Mouse (Mus musculus) kidney, embryonic 14.5 days (tissue): Measurements from ENCODE around the gene Ttc26. TPM values are rescaled to one million over a fixed set of nuclear protein-coding genes. Genes with fewer than 3 reads are reported as not detected.

ENCODE experiments used
- ATAC-seq: fragments of 200-750 bp; cut with Nextera tagmentation; 2 replicates; pipeline ENCODE4 v1.8.0; 2017; ENCODE audit warnings: moderate number of reproducible peaks, mild to moderate bottlenecking, moderate TSS enrichment, moderate library complexity; ENCODE audit not compliant: low FRiP score, low TSS enrichment
- H3K27ac ChIP-seq: fragments of 300-500 bp; sonication (generic); 2 replicates; pipeline ENCODE4 v1.5.1; 2014; ENCODE audit warnings: low read depth, mild to moderate bottlenecking, low read length, moderate library complexity, mixed read lengths
- H3K27me3 ChIP-seq: fragments of 300-500 bp; sonication (generic); 2 replicates; pipeline ENCODE4 v1.6.1; 2014; ENCODE audit warnings: mild to moderate bottlenecking, low read length; ENCODE audit not compliant: control insufficient read depth, insufficient read depth
- H3K36me3 ChIP-seq: fragments of 300-500 bp; sonication (generic); 2 replicates; pipeline ENCODE4 v1.6.1; 2014; ENCODE audit warnings: low read length, mixed read lengths; ENCODE audit not compliant: control insufficient read depth, insufficient read depth
- H3K4me1 ChIP-seq: fragments of 300-500 bp; sonication (generic); 2 replicates; pipeline ENCODE4 v1.6.1; 2014; ENCODE audit warnings: low read length, mixed read lengths; ENCODE audit not compliant: control insufficient read depth, insufficient read depth
- H3K4me2 ChIP-seq: fragments of 300-500 bp; sonication (generic); replicated peaks from 2 replicates; pipeline ENCODE4 v1.6.1; 2014; ENCODE audit warnings: low read depth, mild to moderate bottlenecking, low read length
- H3K4me3 ChIP-seq: fragments of 300-500 bp; sonication (generic); 2 replicates; pipeline ENCODE4 v1.5.1; 2014; ENCODE audit warnings: mild to moderate bottlenecking, low read length
- H3K9ac ChIP-seq: fragments of 300-500 bp; sonication (generic); 2 replicates; pipeline ENCODE4 v1.6.1; 2014; ENCODE audit warnings: low read depth, mild to moderate bottlenecking, low read length, moderate library complexity
- H3K9me3 ChIP-seq: fragments of 300-500 bp; sonication (generic); 2 replicates; pipeline ENCODE4 v1.6.1; 2016; ENCODE audit warnings: low read length; ENCODE audit not compliant: control insufficient read depth
- WGBS: fragments of 180-500 bp; shearing (Covaris S2); extraction: QIAGEN DNeasy Blood & Tissue Kit; methylation state at CpG from one replicate; pipeline ENCODE4 v1.1.7; 2014; 5-methylcytosine and 5-hydroxymethylcytosine counted together
- polyA plus RNA-seq: library from polyadenylated mRNA; unstranded; fragments of >200 nt; fragmentation: Nextera tagmentation; extraction: Ambion mirVana; gene quantifications from 2 replicates; pipeline ENCODE4 v1.2.1, GENCODE M21; 2014

Gene Ttc26
- polyA plus RNA-seq, result 5.1 and 10.9 TPM in 2 replicates

DNA sequence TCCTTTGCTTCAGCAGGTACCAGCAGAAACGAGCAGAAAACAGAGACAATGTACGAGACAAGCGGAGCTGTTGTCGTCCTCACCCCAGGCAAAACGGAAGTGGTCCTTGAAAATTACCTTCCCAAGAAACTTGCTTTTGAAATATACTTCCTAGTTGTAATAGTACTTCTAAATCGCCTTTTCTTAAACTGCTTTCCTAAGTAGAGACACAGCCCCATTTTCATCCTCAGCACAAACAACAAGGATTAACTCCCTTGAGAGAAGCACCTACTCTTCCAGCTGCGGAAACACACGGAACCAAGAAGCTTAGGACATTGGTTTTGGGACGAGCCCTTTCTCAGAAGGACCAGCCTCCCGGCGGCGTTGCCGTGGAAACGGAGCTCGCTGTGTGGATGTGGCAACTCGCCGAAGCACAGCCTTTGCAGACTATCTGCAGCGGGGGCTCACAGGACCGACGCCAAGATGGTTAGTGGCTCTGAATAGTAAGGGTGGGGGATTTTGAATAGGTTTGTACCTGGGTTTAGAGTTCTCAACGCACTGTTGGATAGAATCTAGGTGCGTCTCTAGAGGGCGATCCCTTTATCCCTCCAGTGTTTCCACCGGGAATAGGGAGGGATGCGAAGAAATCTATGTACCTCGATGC is at the start of gene Ttc26:
TSS of gene Ttc26 (plus strand) at position 341 of the 643 bp plus-strand sequence.
- under 1% methylated on average over 26 of the region's 26 CpGs for WGBS
- H3K36me3 ChIP-seq, result no peaks in the 10 kb centered on the region; the same call in 1 of the 2 replicates
- peak within 1 kb of the TSS; percentile 50 for H3K4me3 ChIP-seq
- peak within 1 kb of the TSS; percentile 68 for H3K9ac ChIP-seq
- peak; percentile 93 for ATAC-seq
- H3K4me1 ChIP-seq, result no peaks in the 10 kb centered on the region
- peak within 1 kb of the TSS; percentile 76 for H3K4me2 ChIP-seq
- no peak within 1 kb of the TSS for H3K27ac ChIP-seq
- H3K27me3 ChIP-seq, result no peaks in the 10 kb centered on the region
- H3K9me3 ChIP-seq, result no peaks in the 10 kb centered on the region

DNA sequence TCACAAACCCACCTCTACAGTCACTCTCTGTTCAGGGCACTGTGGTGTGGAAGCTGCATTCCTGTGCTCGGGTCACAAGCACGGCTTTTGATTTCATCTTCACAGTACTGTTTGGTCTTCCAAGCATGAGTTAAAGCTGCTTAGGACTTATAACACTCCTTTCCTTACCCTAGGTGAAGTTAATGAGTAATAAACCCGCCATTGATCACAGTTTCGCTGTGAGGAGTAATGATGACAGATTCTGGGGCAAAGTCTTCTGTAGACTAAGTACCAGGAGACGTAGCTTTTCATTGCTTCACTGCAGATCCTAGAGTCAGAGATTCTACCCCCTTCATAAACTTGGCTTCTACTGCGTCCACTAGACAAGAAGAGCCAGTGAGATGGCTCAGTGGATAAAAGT is 46.0 kb upstream of the Ttc26 start:
- ATAC-seq, result no peak
- Histone ChIP-seq H3K9me3 (no peaks in the 10 kb centered on the region), H3K4me2 (no peak overlapping the region), H3K9ac (no peak overlapping the region), H3K4me3 (no peak overlapping the region), H3K4me1 (no peaks in the 10 kb centered on the region), H3K27me3 (no peaks in the 10 kb centered on the region), H3K36me3 (no peaks in the 10 kb centered on the region), H3K27ac (no peak overlapping the region)
- 60% methylated on average over 6 of the region's 6 CpGs for WGBS

DNA sequence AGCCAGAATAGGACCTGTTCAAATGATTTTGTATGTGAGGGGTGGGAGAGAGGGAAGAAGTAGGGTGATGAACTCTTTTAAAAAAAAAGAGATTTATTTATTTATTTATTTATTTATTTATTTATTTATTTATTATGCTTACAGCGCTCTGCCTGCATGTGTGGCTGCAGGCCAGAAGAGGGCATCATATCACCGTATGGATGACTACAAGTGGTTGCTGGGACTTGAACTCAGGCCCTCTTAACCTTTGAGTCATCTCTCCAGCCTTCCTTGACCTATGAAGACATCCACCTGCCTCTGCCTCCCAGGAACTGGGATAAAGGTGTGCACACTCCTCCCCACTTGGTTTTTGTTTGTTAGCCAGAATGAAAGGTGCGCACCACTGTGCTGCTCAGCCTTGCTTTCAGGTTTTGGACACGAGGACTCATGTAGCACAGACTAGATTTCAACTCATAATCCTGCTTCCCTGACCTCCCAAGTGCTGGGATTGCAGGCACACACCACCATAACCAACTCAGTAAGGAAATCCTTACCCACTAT is 44.0 kb upstream of the Ttc26 start:
- Histone ChIP-seq H3K4me3 (no peak overlapping the region), H3K4me1 (no peaks in the 10 kb centered on the region), H3K9me3 (no peaks in the 10 kb centered on the region), H3K4me2 (no peak overlapping the region), H3K27ac (no peak overlapping the region), H3K36me3 (no peaks in the 10 kb centered on the region), H3K27me3 (no peaks in the 10 kb centered on the region), H3K9ac (no peak overlapping the region)
- WGBS, result 86% methylated on average over 4 of the region's 4 CpGs
- no peak for ATAC-seq

DNA sequence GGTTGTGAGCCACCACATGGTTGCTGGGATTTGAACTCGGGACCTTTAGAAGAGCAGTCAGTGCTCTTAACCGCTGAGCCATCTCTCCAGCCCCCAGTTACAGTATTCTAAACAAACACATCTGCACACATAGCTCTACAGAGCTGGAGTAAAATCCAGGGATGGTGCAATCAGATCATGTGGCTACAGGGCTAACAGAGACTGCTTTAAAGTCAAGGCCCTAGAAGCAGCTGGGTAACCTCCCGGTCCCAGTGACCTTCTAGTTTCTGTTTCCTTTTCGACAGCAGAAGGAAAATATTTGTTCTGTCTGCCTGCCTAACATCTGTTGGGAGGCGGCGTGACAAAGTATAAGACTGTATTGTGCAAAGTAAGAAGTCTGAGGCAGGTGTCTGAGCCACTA is 43.3 kb upstream of the Ttc26 start:
- Histone ChIP-seq H3K4me2 (no peak overlapping the region), H3K36me3 (no peaks in the 10 kb centered on the region), H3K27me3 (no peaks in the 10 kb centered on the region), H3K4me1 (no peaks in the 10 kb centered on the region), H3K9ac (no peak overlapping the region), H3K27ac (no peak overlapping the region), H3K4me3 (no peak overlapping the region), H3K9me3 (no peaks in the 10 kb centered on the region)
- 72% methylated on average over 6 of the region's 6 CpGs for WGBS
- no peak for ATAC-seq

DNA sequence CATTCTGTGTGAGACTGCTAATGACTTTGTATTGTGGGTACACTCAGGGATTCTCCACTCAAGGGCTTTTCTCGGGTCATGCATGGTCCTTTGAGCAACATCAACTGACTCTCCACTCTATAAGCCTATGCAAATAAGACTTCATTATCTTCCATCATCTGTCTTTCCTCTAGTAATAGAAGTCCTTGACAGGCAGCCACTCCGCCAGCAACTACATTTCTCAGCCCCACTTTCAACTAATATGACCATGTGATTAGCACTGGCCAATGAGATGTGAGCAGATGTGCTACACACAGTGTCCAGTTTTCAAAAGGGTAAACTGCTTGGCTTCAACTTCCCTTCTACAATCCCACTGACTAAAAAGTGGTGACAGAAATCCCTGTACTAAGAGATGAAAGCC is 42.2 kb upstream of the Ttc26 start:
- 81% methylated on average over 2 of the region's 2 CpGs for WGBS
- no peaks in the 10 kb centered on the region for H3K4me1 ChIP-seq
- H3K4me3 ChIP-seq, result no peak overlapping the region
- H3K4me2 ChIP-seq, result no peak overlapping the region
- ATAC-seq, result no peak
- no peak overlapping the region for H3K9ac ChIP-seq
- H3K27ac ChIP-seq, result no peak overlapping the region
- H3K36me3 ChIP-seq, result no peaks in the 10 kb centered on the region
- no peaks in the 10 kb centered on the region for H3K27me3 ChIP-seq
- H3K9me3 ChIP-seq, result no peaks in the 10 kb centered on the region

DNA sequence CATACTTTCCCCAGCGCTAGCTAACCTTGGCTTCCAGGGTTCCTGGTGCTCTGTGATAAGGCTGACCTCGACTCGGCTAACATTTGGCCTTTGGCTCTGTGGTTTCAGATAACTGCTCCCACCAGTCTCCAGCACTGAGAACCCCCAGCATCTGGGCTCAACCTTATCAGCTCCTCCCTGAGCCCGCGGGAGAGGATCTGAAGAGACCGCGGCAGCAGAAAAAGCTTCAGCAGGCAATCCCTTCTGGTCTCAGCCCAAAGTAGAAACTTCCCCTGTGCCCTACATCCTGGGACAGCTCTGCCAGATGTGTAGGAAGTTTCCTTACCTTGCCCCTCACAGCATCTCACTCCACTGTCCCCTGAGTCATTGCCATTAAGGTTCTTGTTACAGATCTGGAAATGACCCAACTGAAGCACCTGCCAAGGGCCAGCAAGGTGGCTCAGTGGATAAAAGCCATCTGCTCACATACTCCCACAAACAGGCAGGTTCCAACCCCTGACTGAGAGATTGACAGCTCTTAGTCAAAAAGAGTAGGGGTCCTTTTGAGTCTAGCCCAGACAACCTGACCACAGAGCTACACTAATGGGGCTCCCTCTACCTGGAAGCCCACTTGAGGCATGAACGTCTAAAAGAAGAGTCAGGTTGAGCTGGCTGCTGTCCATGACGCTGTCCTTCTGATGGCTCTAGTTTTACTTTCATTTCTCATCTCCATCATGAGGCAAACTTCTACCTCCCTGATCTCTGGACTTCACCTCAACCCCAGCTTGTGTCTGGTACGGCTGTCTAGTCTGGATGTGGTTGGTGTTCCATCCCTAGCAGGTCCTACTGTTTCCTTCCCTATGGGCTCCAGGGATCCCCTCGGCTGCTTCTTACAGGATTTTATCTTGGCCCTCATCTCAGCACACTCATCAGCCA is 39.3 kb upstream of the Ttc26 start:
- no peak overlapping the region for H3K4me2 ChIP-seq
- 0 out of 2 replicates have a peak, but pooled peaks have one; percentile 28 for ATAC-seq
- 54% methylated on average over 11 of the region's 11 CpGs for WGBS

DNA sequence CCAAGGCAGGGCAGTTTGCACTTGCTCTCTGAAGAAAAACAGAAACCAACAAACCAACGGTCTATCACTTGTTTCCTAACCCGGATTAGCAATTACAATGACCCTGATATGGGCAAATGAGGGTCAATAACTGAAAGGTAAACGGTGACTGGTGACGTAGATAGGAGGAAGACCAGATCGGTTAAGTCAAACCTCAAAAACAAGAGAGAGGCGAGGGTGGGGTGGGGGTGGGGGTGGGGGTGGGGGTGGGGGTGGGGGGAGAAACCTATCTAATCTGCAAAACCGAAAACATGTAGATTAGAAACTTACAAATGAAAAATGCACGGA is 38.6 kb upstream of the Ttc26 start:
- H3K4me3 ChIP-seq, result no peak overlapping the region
- no peak overlapping the region for H3K4me2 ChIP-seq
- no peaks in the 10 kb centered on the region for H3K4me1 ChIP-seq
- H3K9ac ChIP-seq, result no peak overlapping the region
- no peaks in the 10 kb centered on the region for H3K9me3 ChIP-seq
- H3K27ac ChIP-seq, result no peak overlapping the region
- H3K27me3 ChIP-seq, result no peaks in the 10 kb centered on the region
- no peak for ATAC-seq
- no peaks in the 10 kb centered on the region for H3K36me3 ChIP-seq
- 87% methylated on average over 8 of the region's 8 CpGs for WGBS

More for the DNA sequence above, 39.3 kb upstream of the Ttc26 start:
- H3K36me3 ChIP-seq, result no peaks in the 10 kb centered on the region
- H3K4me3 ChIP-seq, result no peak overlapping the region
- H3K4me1 ChIP-seq, result no peaks in the 10 kb centered on the region
- H3K9me3 ChIP-seq, result no peaks in the 10 kb centered on the region
- no peaks in the 10 kb centered on the region for H3K27me3 ChIP-seq
- H3K27ac ChIP-seq, result no peak overlapping the region
- no peak overlapping the region for H3K9ac ChIP-seq

DNA sequence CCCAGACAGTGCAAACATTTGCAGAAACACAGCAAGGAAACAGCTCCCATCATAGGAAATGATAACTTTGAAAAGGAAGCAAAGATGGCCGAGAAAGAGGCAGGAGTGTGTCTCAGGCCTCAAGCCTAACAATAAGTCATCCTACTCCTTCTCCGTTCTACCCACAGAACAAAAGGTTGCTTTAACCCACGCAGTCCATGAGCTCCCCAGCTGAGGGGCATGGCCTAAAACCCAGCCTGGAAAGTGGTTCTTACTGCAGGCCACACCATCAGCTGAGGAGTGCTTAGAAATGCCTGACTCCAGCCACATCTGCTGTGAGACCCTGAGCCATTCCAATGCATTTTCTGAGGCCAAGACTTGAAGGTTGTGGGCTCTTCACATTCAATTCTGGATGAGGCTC is 37.7 kb upstream of the Ttc26 start:
- Histone ChIP-seq H3K27ac (no peak overlapping the region), H3K36me3 (no peaks in the 10 kb centered on the region), H3K9ac (0 out of 2 replicates have a peak overlapping the region, but pooled peaks have one; percentile 28), H3K4me3 (no peak overlapping the region), H3K4me1 (no peaks in the 10 kb centered on the region), H3K9me3 (no peaks in the 10 kb centered on the region), H3K27me3 (no peaks in the 10 kb centered on the region), H3K4me2 (no peak overlapping the region)
- ATAC-seq, result no peak
- WGBS, result 65% methylated on average over 3 of the region's 3 CpGs
